Mouse (Mus musculus) Patski (cell line): ENCODE results near the gene Krtap9-3. TPM values are rescaled to one million over a fixed set of nuclear protein-coding genes. Genes with fewer than 3 reads are reported as not detected.
A peak's percentile ranks its signal among the peaks of the same experiment; 100 is the strongest.

Experiments
- ATAC-seq: fragments of 100-300 bp; one replicate; pipeline ENCODE4 v1.8.0; 2021
- CTCF ChIA-PET: fragments of 350-600 bp; sonication (Branson Sonifier 250); formaldehyde crosslinking; loops from one replicate; lab custom pipeline; 2022; ENCODE audit warnings: inconsistent platforms; lab: Charles Lee
- POLR2A ChIA-PET: fragments of 350-600 bp; sonication (Branson Sonifier 250); formaldehyde crosslinking; loops from one replicate; lab custom pipeline; 2022; ENCODE audit warnings: antibody characterized with exemption, inconsistent platforms; lab: Charles Lee
- DNase-seq: peaks from one replicate; pipeline ENCODE4 v3.0.0-alpha.2; 2011; ENCODE audit warnings: low read depth, low spot score
- H3K27me3 ChIP-seq: fragments of 371-371 bp; one replicate; pipeline ENCODE4 v1.5.1; 2021
- CTCF ChIP-seq: fragments of 100-300 bp; IDR thresholded peaks from one replicate; pipeline ENCODE4 v1.5.1; 2021
- in situ Hi-C: fragments of 300-500 bp; cut with MboI; formaldehyde crosslinking; loops from 3 replicates; pipeline ENCODE4 v1.11.1; 2018; ENCODE audit warnings: low pct_unique_long_range_greater_than_20kb, mixed read lengths
- polyA plus RNA-seq: library from polyadenylated mRNA; unstranded; gene quantifications from one replicate; pipeline ENCODE4 v1.2.3, GENCODE M21; 2021

Krtap9-3 gene
- polyA plus RNA-seq, 1 experiment from 2014 or later = not detected

DNA sequence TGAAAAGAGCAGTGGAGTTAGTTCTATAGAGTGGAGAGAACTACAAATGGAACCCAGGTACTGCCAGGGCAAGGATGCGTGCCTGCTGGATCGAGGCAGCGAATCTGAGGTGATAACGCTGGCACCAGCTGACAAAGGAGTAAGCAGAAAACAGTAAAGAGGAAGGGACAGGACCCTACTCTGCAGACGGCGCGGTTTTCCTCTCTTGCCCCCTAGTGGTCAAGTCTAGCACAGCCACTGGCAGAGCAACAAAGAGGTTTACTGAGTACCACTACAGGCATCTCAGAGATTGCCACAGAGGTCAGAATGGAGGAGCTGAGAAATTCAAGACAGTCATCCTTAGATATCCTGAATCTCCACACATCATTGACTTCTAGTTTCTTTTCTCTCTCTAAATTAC, 23.8 kb downstream of the Krtap9-3 start:
- no peaks in the 10 kb centered on the region for H3K27me3 ChIP-seq
- TF ChIP-seq CTCF = peak; percentile 95
- CTCF ChIA-PET = interaction anchor here (0.7 to 2.1 kb wide), 11 partner anchors 8 to 724 kb away, joined by 3 to 6 read pairs (median 3); no protein-coding TSS in a partner anchor
- POLR2A ChIA-PET = interaction anchor here (0.6 kb wide), 1 partner anchor 106 kb away, joined by 3 read pairs; no protein-coding TSS in a partner anchor
- in situ Hi-C loops = loop anchor here (5.0 to 10.0 kb wide), 4 partner anchors 107 to 591 kb away; partner anchors contain the start of gene Krt10
- ATAC-seq (peak; percentile 91), DNase-seq (no peak)

GRCm38 (mm10) chr11:99573164-99573563, 24.7 kb downstream of the Krtap9-3 start:
- DNase-seq = peak; percentile 66
- in situ Hi-C loops = loop anchor here (5.0 to 10.0 kb wide), 4 partner anchors 106 to 592 kb away; partner anchors contain the start of gene Krt10
- TF ChIP-seq CTCF = no peak
- POLR2A ChIA-PET = no interaction called here
- CTCF ChIA-PET = interaction anchor here (1.2 to 2.1 kb wide), 5 partner anchors 9 to 109 kb away, joined by 3 to 6 read pairs (median 6); no protein-coding TSS in a partner anchor
- no peaks in the 10 kb centered on the region for H3K27me3 ChIP-seq
- ATAC-seq = peak; percentile 38

DNA sequence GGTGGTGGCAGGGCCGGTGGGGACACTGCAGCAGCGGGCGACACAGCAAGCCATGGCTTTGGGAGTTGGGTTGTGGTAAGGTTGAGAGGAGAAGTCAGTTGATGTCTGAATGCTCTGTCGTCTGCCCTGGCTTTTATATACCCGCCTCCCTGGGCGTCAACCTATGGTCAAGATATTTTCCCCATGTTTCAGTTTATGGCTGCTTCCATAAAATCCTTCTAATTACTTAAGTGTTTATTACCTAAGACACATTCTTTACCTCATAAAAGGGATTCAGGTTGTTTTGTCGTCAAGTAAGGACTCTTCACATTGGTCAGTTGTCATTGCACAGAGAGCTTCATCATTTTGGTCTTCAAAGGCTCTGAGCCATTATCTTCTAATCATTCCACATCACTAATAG, 31.4 kb downstream of the Krtap9-3 start, which contains the start of gene Krtap3-1:
Gene Krtap3-1, minus strand, starts transcription at position 101 of the 400 bp plus-strand sequence.
- POLR2A ChIA-PET = interaction anchor here (0.6 kb wide), 1 partner anchor 591 kb away, joined by 3 read pairs; no protein-coding TSS in a partner anchor
- in situ Hi-C loops = no loop called here
- no peaks in the 10 kb centered on the region for H3K27me3 ChIP-seq
- ATAC-seq = no peak
- no peak for DNase-seq
- TF ChIP-seq CTCF = no peak
- CTCF ChIA-PET = interaction anchor here (1.0 kb wide), 1 partner anchor 8 kb away, joined by 3 read pairs; no protein-coding TSS in a partner anchor

DNA sequence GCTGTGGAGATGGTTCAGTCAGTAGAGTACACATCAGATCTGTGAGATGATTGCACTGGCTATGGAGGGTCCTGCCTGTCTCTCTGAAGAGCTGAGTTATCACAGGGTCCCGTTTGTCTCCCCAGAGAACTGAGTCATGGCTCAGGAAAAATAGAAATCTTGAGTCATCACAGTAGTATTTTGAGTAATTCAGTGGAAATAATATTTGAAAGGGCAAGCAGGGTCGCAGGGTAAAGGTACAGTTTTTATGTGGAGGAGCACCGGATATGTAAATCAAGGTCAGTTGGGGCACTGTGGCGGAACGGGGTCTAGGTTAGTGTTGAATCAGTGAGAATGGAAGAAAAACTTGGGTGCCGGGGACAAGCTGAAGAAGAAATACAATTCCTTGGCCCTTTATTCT, 35.3 kb downstream of the Krtap9-3 start:
- no peak for TF ChIP-seq CTCF
- ChIA-PET CTCF (interaction anchor here (0.8 to 1.5 kb wide), 3 partner anchors 9 to 46 kb away, joined by 3 read pairs; no protein-coding TSS in a partner anchor), POLR2A (interaction anchor here (1.4 kb wide), 1 partner anchor 10 kb away, joined by 3 read pairs; no protein-coding TSS in a partner anchor)
- no peaks in the 10 kb centered on the region for H3K27me3 ChIP-seq
- ATAC-seq = no peak
- in situ Hi-C loops = no loop called here
- no peak for DNase-seq

DNA sequence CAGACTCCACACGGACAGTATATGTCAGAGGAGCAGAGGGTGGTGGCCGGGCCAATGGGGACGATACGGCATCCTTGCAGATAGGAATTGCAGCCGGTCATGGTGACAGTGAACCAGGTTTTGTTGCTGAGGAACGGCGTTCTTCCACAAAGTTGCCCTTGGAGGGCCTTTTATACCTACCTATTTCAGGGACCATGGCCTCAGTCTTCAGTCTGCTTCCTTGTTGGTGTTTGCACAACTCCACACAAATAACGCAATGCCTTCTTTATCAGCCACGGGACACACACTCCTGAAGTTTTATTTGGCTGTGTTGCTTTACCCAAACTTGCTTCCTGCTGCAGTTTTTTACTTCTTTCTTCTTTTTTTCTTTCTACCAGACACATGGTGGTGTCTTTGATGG, 38.5 kb downstream of the Krtap9-3 start, which contains the start of gene Gm11939:
Gene Gm11939, minus strand, starts transcription at position 101 of the 400 bp plus-strand sequence.
- no peak for TF ChIP-seq CTCF
- ATAC-seq = no peak
- H3K27me3 ChIP-seq = no peaks in the 10 kb centered on the region
- no peak for DNase-seq
- in situ Hi-C loops = no loop called here
- CTCF ChIA-PET = interaction anchor here (1.8 kb wide), 1 partner anchor 14 kb away, joined by 4 read pairs; no protein-coding TSS in a partner anchor
- POLR2A ChIA-PET = no interaction called here

GRCm38 (mm10) chr11:99557976-99558745, 39.7 kb downstream of the Krtap9-3 start:
- POLR2A ChIA-PET = no interaction called here
- peak; percentile 74 for ATAC-seq
- in situ Hi-C loops = no loop called here
- CTCF ChIA-PET = interaction anchor here (0.9 kb wide), 1 partner anchor 9 kb away, joined by 3 read pairs; the partner anchor contains the start of gene Krtap3-1
- TF ChIP-seq CTCF = no peak
- DNase-seq = no peak
- no peaks in the 10 kb centered on the region for H3K27me3 ChIP-seq

- CTCF ChIA-PET = no interaction called here
- TF ChIP-seq CTCF = no peak
- in situ Hi-C loops = no loop called here
- H3K27me3 ChIP-seq = no peaks in the 10 kb centered on the region
- DNase-seq = no peak
- POLR2A ChIA-PET = no interaction called here
- ATAC-seq = no peak
Measured at GRCm38 (mm10) chr11:99556753-99557152, 41.2 kb downstream of the Krtap9-3 start, which contains the start of gene Krtap3-2. Krtap3-2 (minus strand) TSS chr11:99556853.

- in situ Hi-C loops = no loop called here
- no peak for ATAC-seq
- POLR2A ChIA-PET = no interaction called here
- DNase-seq = no peak
- TF ChIP-seq CTCF = no peak
- CTCF ChIA-PET = no interaction called here
- no peaks in the 10 kb centered on the region for H3K27me3 ChIP-seq
Measured at GRCm38 (mm10) chr11:99556195-99556594, 41.7 kb downstream of the Krtap9-3 start.

GRCm38 (mm10) chr11:99550765-99551164, 47.1 kb downstream of the Krtap9-3 start, which contains the start of gene Krtap3-3:
Krtap3-3 (minus strand) TSS chr11:99550865.
- in situ Hi-C loops = no loop called here
- TF ChIP-seq CTCF = no peak
- ATAC-seq (no peak), DNase-seq (no peak)
- ChIA-PET CTCF (no interaction called here), POLR2A (no interaction called here)
- H3K27me3 ChIP-seq = no peaks in the 10 kb centered on the region

- DNase-seq (no peak), ATAC-seq (no peak)
- TF ChIP-seq CTCF = no peak
- no peaks in the 10 kb centered on the region for H3K27me3 ChIP-seq
- POLR2A ChIA-PET = no interaction called here
- in situ Hi-C loops = no loop called here
- CTCF ChIA-PET = interaction anchor here (0.8 kb wide), 1 partner anchor 9 kb away, joined by 3 read pairs; no protein-coding TSS in a partner anchor
Measured at GRCm38 (mm10) chr11:99547892-99548291, 50.0 kb downstream of the Krtap9-3 start.

Other genes starting within 250 kb of the Krtap9-3 start
- not detected for gene Krt27, start 247.0 kb downstream of the Krtap9-3 start, polyA plus RNA-seq
- not detected for gene Krt28, start 223.2 kb downstream of the Krtap9-3 start, polyA plus RNA-seq
- gene Krt10, start 208.7 kb downstream of the Krtap9-3 start, polyA plus RNA-seq = 7.2 TPM
- not detected for gene Krt12, start 175.8 kb downstream of the Krtap9-3 start, polyA plus RNA-seq
- gene Krt20, start 160.0 kb downstream of the Krtap9-3 start, polyA plus RNA-seq = not detected
- gene Krt23, start 105.0 kb downstream of the Krtap9-3 start, polyA plus RNA-seq = 0.09 TPM
- 0.08 TPM for gene Krt39, start 76.8 kb downstream of the Krtap9-3 start, polyA plus RNA-seq
- not detected for gene Krt40, start 54.9 kb downstream of the Krtap9-3 start, polyA plus RNA-seq
- gene Krtap3-3, start 47.2 kb downstream of the Krtap9-3 start, polyA plus RNA-seq = not detected
- not detected for gene Krtap3-2, start 41.3 kb downstream of the Krtap9-3 start, polyA plus RNA-seq
- not detected for gene Gm11939, start 38.6 kb downstream of the Krtap9-3 start, polyA plus RNA-seq
- gene Krtap3-1, start 31.5 kb downstream of the Krtap9-3 start, polyA plus RNA-seq = not detected
- gene Krtap1-5, start 17.1 kb downstream of the Krtap9-3 start, polyA plus RNA-seq = not detected
- not detected for gene Krtap1-4, start 14.5 kb downstream of the Krtap9-3 start, polyA plus RNA-seq
- not detected for gene Krtap1-3, start 6.8 kb downstream of the Krtap9-3 start, polyA plus RNA-seq
- not detected for gene Gm11938, start 5.2 kb upstream of the Krtap9-3 start, polyA plus RNA-seq
- gene Gm11937, start 12.1 kb upstream of the Krtap9-3 start, polyA plus RNA-seq = not detected
- gene Krtap2-4, start 16.7 kb upstream of the Krtap9-3 start, polyA plus RNA-seq = not detected
- gene Gm11562, start 22.3 kb upstream of the Krtap9-3 start, polyA plus RNA-seq = not detected
- not detected for gene Krtap4-1, start 30.1 kb upstream of the Krtap9-3 start, polyA plus RNA-seq
- gene Krtap4-2, start 37.0 kb upstream of the Krtap9-3 start, polyA plus RNA-seq = not detected
- gene Krtap4-7, start 46.0 kb upstream of the Krtap9-3 start, polyA plus RNA-seq = not detected
- not detected for gene Gm11555, start 52.1 kb upstream of the Krtap9-3 start, polyA plus RNA-seq
- gene Gm11563, start 60.9 kb upstream of the Krtap9-3 start, polyA plus RNA-seq = not detected
- not detected for gene Krtap4-6, start 67.9 kb upstream of the Krtap9-3 start, polyA plus RNA-seq
- gene Gm14190, start 92.6 kb upstream of the Krtap9-3 start, polyA plus RNA-seq = not detected
- not detected for gene Gm14180, start 136.2 kb upstream of the Krtap9-3 start, polyA plus RNA-seq
- gene Gm11595, start 174.8 kb upstream of the Krtap9-3 start, polyA plus RNA-seq = not detected
- gene Krtap4-8, start 182.6 kb upstream of the Krtap9-3 start, polyA plus RNA-seq = 0.06 TPM
- not detected for gene Krtap4-9, start 187.1 kb upstream of the Krtap9-3 start, polyA plus RNA-seq
- not detected for gene Gm11596, start 195.4 kb upstream of the Krtap9-3 start, polyA plus RNA-seq
- not detected for gene Gm11569, start 200.8 kb upstream of the Krtap9-3 start, polyA plus RNA-seq
- gene Gm11554, start 206.3 kb upstream of the Krtap9-3 start, polyA plus RNA-seq = not detected
- gene Krtap4-13, start 211.8 kb upstream of the Krtap9-3 start, polyA plus RNA-seq = not detected
- not detected for gene Gm11564, start 217.6 kb upstream of the Krtap9-3 start, polyA plus RNA-seq
- not detected for gene 2300003K06Rik, start 240.0 kb upstream of the Krtap9-3 start, polyA plus RNA-seq